In the genomic region with DNA sequence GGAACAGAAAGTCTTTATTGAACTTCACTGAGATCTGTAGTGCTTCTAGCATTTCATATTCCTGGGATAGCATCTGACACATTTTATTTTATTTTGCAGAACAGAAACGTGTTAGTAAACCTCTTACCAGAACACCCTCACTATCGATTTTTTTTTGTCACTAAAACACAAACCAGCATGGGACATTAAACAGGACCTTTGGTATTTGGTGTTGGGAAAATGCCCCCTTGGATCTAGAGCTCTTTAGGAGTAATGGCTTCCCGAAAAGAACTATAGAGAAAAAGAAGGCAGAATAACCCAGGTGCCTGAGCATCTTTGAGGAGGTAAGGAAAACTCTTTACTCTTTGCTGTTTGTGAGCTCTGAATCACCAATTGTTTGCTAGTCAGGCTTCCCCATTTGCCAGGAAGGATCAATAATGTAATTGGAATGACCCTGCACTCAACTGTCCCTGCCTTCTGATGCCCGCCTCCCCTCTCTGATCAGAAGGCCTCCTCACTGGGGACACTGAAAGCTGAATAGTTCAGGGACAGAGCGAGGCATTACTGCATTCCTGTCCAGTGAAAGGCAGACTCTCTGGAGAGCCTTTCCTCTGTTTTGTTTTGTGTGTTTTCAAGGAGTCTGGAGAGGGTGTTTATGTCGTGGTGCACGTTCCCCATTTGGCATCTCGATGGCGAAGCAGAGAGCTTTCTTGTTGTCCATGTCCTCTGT, we compare ENCODE assay signal across 24 mouse cellular contexts.
DNase-seq lines count a peak whose midpoint lies in the region; ATAC-seq and TF ChIP-seq lines count a peak whose summit lies in the region.
"Had no signal": no experiment of that assay in that cellular context is flagged by ENCODE, and none has a peak within 500 bp of the region (broad histone marks: within the 10 kb centered on the region; RNA-seq: fewer than 3 reads in every experiment).

No protein-coding gene starts in this region.

- peaks cover 11% of the 10 kb centered on the region for H3K4me1 ChIP-seq in liver, adult 2 months (ENCODE audit: control insufficient read depth, insufficient read depth, low read length)
- H3K4me1 ChIP-seq in liver, embryonic 12.5 days: 0 out of 2 replicates have a peak, but pooled peaks cover 2% of the 10 kb centered on the region
- H3K4me1 ChIP-seq in liver, embryonic 15.5 days (replicated peaks): no peaks in the 10 kb centered on the region
- no peaks in the 10 kb centered on the region for H3K4me1 ChIP-seq in liver, embryonic 11.5 days (replicated peaks; ENCODE audit: control insufficient read depth, insufficient read depth, low read length)
- no peaks in the 10 kb centered on the region for H3K4me1 ChIP-seq in midbrain, embryonic 13.5 days (replicated peaks)
- H3K4me1 ChIP-seq: embryonic facial prominence, embryonic 12.5 days; forebrain, embryonic 13.5 days; forebrain, embryonic 15.5 days had no signal

- peak overlapping the region; percentile 55 for H3K9ac ChIP-seq in liver, adult 2 months (ENCODE audit: low read depth, low read length)
- H3K9ac ChIP-seq in liver, embryonic 12.5 days: no peak overlapping the region
- H3K9ac ChIP-seq in liver, embryonic 15.5 days: no peak overlapping the region
- no peak overlapping the region for H3K9ac ChIP-seq in liver, embryonic 11.5 days (ENCODE audit: low read depth, low read length)
- H3K9ac ChIP-seq in midbrain, embryonic 13.5 days (replicated peaks): no peak overlapping the region
- H3K9ac ChIP-seq: embryonic facial prominence, embryonic 12.5 days; forebrain, embryonic 13.5 days; forebrain, embryonic 15.5 days had no signal

- H3K79me2 ChIP-seq in liver, adult 2 months (ENCODE audit: control insufficient read depth, insufficient read depth, low read length): peaks cover 5% of the 10 kb centered on the region; the same call in 1 of the 2 replicates

- DNase-seq in adrenal gland, adult 2 months: peak; percentile 40
- no peak for DNase-seq in adrenal gland, adult 18-20 months (ENCODE audit: low spot score in 2 of 2)
- peak; percentile 92 for DNase-seq in liver, adult 2 months (ENCODE audit: extremely low read depth, low read depth, low spot score)
- no peak for DNase-seq in liver, embryonic 11.5 days (ENCODE audit: low spot score)
- DNase-seq: adrenal gland, adult 8-10 months; adrenal gland, postnatal 14 days; B cell, adult 2 months; cerebellum, adult 11-12 months; cerebellum, adult 2 months; cerebellum, adult 9-10 months; cerebellum, postnatal 10 days; cerebellum, postnatal 25 days had no signal

- peak overlapping the region; percentile 40 for H3K4me3 ChIP-seq in liver, adult 2 months (ENCODE audit: insufficient read depth, low read depth, low read length)
- no peak overlapping the region for H3K4me3 ChIP-seq in liver, embryonic 12.5 days
- peak overlapping the region; percentile 20 for H3K4me3 ChIP-seq in liver, embryonic 15.5 days (replicated peaks)
- H3K4me3 ChIP-seq in liver, embryonic 11.5 days (ENCODE audit: low read depth, low read length): no peak overlapping the region
- no peak overlapping the region for H3K4me3 ChIP-seq in midbrain, embryonic 13.5 days (replicated peaks)
- H3K4me3 ChIP-seq: embryonic facial prominence, embryonic 10.5 days; embryonic facial prominence, embryonic 12.5 days; forebrain, embryonic 13.5 days; forebrain, embryonic 15.5 days had no signal

- no peaks in the 10 kb centered on the region for H3K27me3 ChIP-seq in liver, adult 2 months (ENCODE audit: control insufficient read depth, insufficient read depth, low read length)
- 0 out of 2 replicates have a peak, but pooled peaks cover 8% of the 10 kb centered on the region for H3K27me3 ChIP-seq in liver, embryonic 12.5 days (replicated peaks)
- H3K27me3 ChIP-seq in liver, embryonic 15.5 days: no peaks in the 10 kb centered on the region
- H3K27me3 ChIP-seq in liver, embryonic 11.5 days (replicated peaks; ENCODE audit: control insufficient read depth, insufficient read depth, low read length): no peaks in the 10 kb centered on the region
- H3K27me3 ChIP-seq in midbrain, embryonic 13.5 days: no peaks in the 10 kb centered on the region
- H3K27me3 ChIP-seq: CH12.LX; embryonic facial prominence, embryonic 12.5 days; forebrain, embryonic 13.5 days; forebrain, embryonic 15.5 days; Patski had no signal

- 33% methylated on average over 9 of the region's 9 CpGs for WGBS in liver, adult 2 months
- 67% methylated on average over 9 of the region's 9 CpGs for WGBS in liver, embryonic 12.5 days (ENCODE audit: insufficient replicate concordance)
- 57% methylated on average over 9 of the region's 9 CpGs for WGBS in liver, embryonic 15.5 days (ENCODE audit: insufficient replicate concordance)
- 78% methylated on average over 9 of the region's 9 CpGs for WGBS in liver, embryonic 11.5 days
- 68% methylated on average over 9 of the region's 9 CpGs for WGBS in midbrain, embryonic 13.5 days

- peaks cover 2% of the 10 kb centered on the region; the same call in 1 of the 2 replicates for H3K36me3 ChIP-seq in liver, adult 2 months (ENCODE audit: control insufficient read depth, insufficient read depth, low read length)
- H3K36me3 ChIP-seq in liver, embryonic 12.5 days: no peaks in the 10 kb centered on the region
- H3K36me3 ChIP-seq in liver, embryonic 15.5 days (replicated peaks): no peaks in the 10 kb centered on the region
- H3K36me3 ChIP-seq in liver, embryonic 11.5 days (ENCODE audit: control insufficient read depth, insufficient read depth, low read length): no peaks in the 10 kb centered on the region
- no peaks in the 10 kb centered on the region for H3K36me3 ChIP-seq in midbrain, embryonic 13.5 days
- H3K36me3 ChIP-seq: embryonic facial prominence, embryonic 10.5 days; embryonic facial prominence, embryonic 12.5 days; forebrain, embryonic 15.5 days; G1E had no signal

- no peak for ATAC-seq in liver, embryonic 12.5 days
- no peak for ATAC-seq in liver, embryonic 15.5 days (ENCODE audit: insufficient read depth)
- no peak for ATAC-seq in liver, embryonic 11.5 days (replicated peaks; ENCODE audit: low FRiP score)
- ATAC-seq in midbrain, embryonic 13.5 days: no peak
- ATAC-seq: activated CD4-positive, CD25-positive, alpha-beta regulatory T cell, adult 4 months; CD4-positive, CD25-positive, alpha-beta regulatory T cell, adult 4 months; forebrain, embryonic 13.5 days; forebrain, embryonic 15.5 days; Patski had no signal

- no peak for TF ChIP-seq POLR2A in liver, adult 2 months (IDR thresholded peaks at IDR 0.05; ENCODE audit: extremely low read depth, insufficient read depth, low read length)

- no peak overlapping the region for H3K4me2 ChIP-seq in liver, embryonic 12.5 days
- peak overlapping the region; percentile 16 for H3K4me2 ChIP-seq in liver, embryonic 15.5 days
- no peak overlapping the region for H3K4me2 ChIP-seq in liver, embryonic 11.5 days
- H3K4me2 ChIP-seq in midbrain, embryonic 13.5 days (replicated peaks): no peak overlapping the region
- H3K4me2 ChIP-seq: embryonic facial prominence, embryonic 12.5 days; forebrain, embryonic 13.5 days; forebrain, embryonic 15.5 days had no signal

- no peaks in the 10 kb centered on the region for H3K9me3 ChIP-seq in liver, embryonic 12.5 days (replicated peaks)
- H3K9me3 ChIP-seq in liver, embryonic 15.5 days (replicated peaks): no peaks in the 10 kb centered on the region
- H3K9me3 ChIP-seq in liver, embryonic 11.5 days (ENCODE audit: control insufficient read depth, low read length): no peaks in the 10 kb centered on the region
- no peaks in the 10 kb centered on the region for H3K9me3 ChIP-seq in midbrain, embryonic 13.5 days
- H3K9me3 ChIP-seq: embryonic facial prominence, embryonic 10.5 days; embryonic facial prominence, embryonic 12.5 days; forebrain, embryonic 13.5 days; forebrain, embryonic 15.5 days; G1E had no signal

- H3K27ac ChIP-seq in liver, adult 2 months (replicated peaks; ENCODE audit: insufficient read depth, low read depth, low read length): peak overlapping the region; percentile 86
- H3K27ac ChIP-seq in liver, embryonic 12.5 days: no peak overlapping the region
- peak overlapping the region; percentile 35; the same call in 1 of the 2 replicates for H3K27ac ChIP-seq in liver, embryonic 15.5 days (replicated peaks)
- H3K27ac ChIP-seq in liver, embryonic 11.5 days (ENCODE audit: low read depth, low read length): no peak overlapping the region
- no peak overlapping the region for H3K27ac ChIP-seq in midbrain, embryonic 13.5 days
- H3K27ac ChIP-seq: embryonic facial prominence, embryonic 10.5 days; embryonic facial prominence, embryonic 12.5 days; forebrain, embryonic 13.5 days; forebrain, embryonic 15.5 days had no signal

- no peak for TF ChIP-seq CTCF in liver, adult 2 months (IDR thresholded peaks at IDR 0.05; ENCODE audit: low read depth, low read length)

Comparison
In these comparisons a context has a peak if more than half of its experiments do, and no peak if none do; other contexts are left out.
1. DNase-seq: peak in adrenal gland, adult 2 months (single experiment) and liver, adult 2 months (single experiment); none in adrenal gland, adult 18-20 months (0 of 2) and liver, embryonic 11.5 days (single experiment).
2. H3K27ac ChIP-seq: peak in liver, adult 2 months (single experiment) and liver, embryonic 15.5 days (single experiment); none in liver, embryonic 12.5 days (single experiment), liver, embryonic 11.5 days (single experiment) and midbrain, embryonic 13.5 days (single experiment).
3. H3K4me3 ChIP-seq: peak in liver, adult 2 months (single experiment) and liver, embryonic 15.5 days (single experiment); none in liver, embryonic 12.5 days (single experiment), liver, embryonic 11.5 days (single experiment) and midbrain, embryonic 13.5 days (single experiment).